Mouse (Mus musculus): Measurements from ENCODE around the gene Tpgs1.

Gene Tpgs1

DNA sequence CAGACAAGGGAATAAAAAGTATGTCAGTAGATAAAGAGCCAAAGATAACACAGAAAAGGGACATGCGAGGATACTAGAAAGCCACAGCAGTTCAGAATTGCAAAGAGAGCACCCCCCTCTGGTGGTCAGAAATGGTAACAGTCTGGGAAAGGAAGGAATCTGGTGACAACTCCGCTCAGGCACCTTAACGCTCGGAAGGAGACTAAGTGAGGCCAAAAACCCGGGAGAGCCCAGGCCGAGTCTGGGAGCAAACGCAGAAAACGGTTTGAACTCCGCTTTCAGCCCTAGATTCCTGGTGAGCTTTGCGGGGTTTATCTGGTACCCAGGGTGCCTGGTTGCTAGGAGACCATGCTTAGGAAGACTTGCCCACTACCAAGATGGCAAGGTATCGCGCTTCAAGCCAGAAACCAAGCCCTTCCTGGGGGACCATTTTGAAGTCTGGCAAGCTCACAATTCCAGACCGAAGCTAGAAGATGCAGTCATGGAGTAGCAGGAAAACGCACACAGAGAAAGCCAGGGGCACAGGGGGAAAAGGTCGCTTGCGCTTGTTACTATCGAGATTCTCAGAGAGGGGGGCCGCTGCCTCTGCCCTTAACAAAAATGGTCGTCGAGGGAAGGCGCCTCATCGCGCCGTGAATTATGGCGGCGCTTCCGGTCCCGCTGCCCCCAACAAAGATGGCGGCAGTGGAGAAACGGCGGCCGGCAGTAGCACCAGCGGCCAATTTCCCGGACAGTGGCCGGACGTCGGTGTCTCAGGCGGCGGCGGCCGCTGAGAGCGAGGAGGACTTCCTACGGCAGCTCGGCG lies at the start of gene Tpgs1:
Gene Tpgs1 (plus strand): TSS at position 599 of the 805 bp plus-strand sequence.
- DNase-seq: peak; percentile 86 to 89

DNA sequence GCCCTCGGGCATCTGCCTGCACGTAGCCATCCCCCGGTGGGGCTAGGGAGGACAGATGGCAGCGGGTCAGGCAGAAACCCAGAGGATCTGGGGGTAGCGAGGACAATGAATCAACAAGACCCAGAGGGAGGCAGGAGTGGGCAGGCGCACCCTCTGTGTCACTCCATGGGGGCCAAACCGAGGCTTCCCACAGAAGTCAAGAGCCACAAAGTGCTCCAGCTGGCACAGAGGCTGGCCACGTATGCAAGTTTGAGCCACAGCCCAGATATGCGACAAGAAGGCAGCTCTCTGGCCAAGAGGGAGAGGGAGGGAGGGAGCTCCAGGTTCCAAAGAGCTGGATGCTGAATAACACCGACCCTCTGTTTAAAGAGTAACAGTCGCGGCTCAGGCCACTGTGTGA lies 45.2 kb upstream of the Tpgs1 start:
- DNase-seq: no peak

DNA sequence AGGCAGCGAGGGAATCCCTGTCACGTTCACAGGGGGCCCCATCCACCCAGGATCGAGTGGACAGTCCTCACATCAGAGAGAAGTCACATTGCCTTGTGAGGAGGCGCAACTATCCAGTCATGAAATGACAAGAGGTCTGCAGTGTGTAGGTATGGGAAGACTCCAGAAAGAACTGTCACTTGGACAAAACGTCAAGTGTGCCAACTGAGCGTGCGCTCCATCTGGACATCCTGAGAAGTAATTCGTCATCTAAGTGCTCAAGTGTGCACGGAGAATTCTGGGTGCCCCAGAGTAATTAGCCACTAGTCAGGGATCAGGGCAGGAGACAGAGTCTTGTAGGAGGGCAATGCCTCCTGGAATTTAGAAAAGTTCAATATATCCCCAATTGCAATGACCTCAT lies 43.8 kb upstream of the Tpgs1 start:
- no peak for DNase-seq

DNA sequence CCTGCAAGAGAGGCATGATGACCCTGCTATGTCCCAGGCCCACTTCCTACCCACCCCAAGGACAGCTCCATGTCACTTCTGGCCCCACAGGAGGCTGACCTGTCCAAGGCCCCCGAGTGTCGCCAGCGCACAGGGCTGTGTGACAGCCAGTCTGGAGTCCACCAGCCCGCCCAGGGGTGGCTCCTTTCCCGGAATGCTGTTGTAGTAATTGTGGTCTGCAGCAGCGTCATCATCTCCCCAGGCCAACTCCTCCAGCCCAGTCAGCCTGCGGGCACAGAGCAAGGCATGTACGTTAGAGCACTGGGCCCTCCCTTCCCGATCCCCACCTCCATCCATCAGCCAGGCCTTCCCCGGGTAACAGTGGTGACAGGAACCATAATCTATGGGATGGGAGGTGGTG lies 43.0 kb upstream of the Tpgs1 start:
- DNase-seq: no peak

DNA sequence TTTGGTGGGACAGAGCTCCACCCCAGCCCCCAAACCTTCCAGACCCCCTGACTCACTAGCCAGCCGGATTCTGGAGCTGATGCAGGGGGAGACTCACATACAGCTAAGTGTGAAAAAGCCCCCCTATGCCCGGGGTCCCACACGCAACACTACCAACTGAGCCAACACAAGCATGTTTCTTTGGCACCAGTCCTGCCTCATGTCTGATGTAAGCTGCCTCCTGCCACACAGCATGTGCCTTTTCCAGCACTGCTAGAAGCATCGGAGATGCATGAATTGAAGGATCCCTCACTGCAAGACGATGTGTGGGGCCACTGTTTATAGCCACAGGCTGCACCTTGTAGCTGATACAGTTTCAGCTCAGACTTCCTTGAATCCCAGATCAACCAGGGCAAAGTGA lies 40.8 kb upstream of the Tpgs1 start:
- DNase-seq: no peak

DNA sequence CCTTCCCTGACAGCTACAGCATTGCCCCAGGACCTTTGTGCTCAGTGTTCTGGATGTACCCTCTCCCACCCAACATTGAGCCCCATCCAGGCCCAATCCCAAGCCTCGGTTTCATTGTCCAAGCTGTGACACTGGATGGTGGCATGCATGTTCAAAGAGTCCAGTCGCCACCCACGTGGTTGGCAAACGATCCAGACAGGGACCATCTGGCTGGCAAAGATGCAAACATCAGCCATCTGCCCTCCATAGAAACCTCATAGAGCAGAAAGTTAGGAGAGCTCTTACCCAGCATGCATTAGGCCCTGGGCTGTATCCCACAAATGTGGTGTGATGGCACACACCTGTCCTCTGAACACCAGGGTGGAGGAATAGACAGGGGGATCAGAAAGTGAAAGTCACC lies 37.7 kb upstream of the Tpgs1 start:
- DNase-seq: no peak

DNA sequence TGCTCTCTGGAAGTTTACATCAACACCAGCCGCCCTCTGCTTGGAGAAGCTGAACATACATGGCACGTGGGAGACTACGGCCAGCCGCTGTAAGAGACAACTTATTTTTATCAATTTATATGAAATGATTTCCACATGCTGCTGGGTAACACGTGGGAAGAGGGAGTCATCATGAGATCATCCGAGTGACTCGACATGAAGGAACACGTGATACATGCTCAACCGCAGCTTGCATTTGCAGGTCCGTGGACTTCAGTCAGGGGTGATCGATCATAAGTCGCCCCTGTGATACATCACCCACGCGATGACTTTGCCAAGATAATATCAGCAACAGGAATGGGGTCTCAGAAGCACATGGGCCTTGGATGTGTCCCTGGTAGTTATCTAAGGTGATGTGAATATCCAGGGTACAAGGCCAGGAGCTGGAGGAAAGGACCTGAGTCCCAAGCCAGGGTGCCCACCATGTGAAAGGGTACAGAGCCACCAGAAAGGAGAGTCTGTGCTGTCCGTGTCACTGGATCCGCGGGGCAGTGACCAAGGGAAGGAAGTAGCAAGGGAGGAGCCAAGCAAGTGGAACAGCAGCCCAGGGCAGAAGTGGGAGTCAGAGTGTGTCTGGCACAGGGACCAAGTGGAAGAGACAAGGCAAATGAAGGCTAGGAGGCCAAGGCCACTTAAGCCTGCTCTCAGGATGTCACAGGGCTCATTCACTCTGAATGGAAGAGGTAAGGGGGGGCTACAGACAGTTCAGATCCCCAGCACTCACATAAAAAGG lies 36.0 kb upstream of the Tpgs1 start:
- no peak for DNase-seq

DNA sequence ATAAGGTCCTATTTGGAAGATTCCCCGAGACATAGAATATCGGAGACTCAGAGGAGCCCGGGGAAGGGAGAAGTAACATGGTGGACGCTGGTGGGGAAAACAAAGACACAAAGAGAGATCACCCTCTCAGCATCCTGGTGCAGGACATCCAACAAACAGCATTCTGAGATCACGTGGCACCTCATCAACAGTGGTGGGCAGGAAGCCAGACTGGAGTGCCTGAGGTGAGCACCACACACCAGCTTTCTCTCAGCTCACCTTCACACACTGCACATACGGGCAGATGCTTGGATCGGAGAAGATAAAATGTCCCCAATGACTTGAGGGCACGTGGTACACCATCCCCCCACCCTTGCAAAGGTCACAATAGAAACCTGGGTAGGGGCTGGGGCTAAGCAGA lies 32.9 kb upstream of the Tpgs1 start:
- no peak for DNase-seq

DNA sequence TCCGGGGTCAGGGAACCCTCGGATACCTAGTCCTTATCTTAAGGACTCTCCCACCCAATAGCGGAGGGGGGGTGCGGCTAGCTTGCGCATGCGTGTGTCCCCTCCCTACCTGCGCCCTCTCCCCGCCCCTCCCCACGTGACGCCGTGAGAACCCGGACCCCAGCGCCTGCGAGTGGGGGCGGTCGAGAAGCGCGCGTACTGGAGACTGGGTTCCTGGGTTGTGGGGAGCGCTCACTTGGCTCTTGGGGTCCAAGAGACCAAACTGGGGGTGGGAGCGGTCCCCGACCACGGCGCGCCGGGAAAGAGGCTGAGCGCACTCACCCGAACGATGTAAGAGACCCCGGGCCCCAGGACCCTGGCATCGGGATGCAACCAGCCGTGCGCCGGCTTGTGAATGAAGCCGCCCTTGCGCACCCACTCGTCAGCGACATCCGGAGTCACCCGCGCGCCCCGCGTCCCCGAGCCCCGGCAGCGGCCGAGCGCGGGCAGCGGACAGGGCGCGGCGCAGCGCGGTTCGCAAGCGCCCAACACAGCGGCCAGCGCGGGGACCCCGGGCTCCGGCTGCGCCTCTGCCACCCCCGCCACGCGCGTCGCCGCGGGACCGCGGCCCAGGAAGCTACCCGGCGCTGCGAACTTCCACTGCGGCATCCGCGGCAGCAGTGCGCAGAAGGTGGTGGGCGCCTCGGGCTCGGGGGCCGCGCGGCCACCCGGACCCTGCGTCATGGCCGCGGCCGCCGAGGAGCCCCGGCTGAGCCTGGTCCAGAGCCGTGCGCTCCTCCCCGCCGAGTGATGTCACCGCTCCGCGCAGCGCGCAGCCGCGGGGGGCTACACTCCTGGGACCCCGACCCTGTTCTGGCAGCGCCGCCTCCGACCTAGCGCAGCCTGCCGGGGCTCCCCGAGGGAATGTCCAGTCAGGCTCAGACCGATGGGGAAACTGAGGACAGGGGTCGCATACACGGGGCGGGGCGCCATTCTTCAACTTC lies 31.8 kb upstream of the Tpgs1 start, which contains the start of gene Shc2:
Gene Shc2 (minus strand): TSS at position 791 of the 983 bp plus-strand sequence.
- DNase-seq: no peak

DNA sequence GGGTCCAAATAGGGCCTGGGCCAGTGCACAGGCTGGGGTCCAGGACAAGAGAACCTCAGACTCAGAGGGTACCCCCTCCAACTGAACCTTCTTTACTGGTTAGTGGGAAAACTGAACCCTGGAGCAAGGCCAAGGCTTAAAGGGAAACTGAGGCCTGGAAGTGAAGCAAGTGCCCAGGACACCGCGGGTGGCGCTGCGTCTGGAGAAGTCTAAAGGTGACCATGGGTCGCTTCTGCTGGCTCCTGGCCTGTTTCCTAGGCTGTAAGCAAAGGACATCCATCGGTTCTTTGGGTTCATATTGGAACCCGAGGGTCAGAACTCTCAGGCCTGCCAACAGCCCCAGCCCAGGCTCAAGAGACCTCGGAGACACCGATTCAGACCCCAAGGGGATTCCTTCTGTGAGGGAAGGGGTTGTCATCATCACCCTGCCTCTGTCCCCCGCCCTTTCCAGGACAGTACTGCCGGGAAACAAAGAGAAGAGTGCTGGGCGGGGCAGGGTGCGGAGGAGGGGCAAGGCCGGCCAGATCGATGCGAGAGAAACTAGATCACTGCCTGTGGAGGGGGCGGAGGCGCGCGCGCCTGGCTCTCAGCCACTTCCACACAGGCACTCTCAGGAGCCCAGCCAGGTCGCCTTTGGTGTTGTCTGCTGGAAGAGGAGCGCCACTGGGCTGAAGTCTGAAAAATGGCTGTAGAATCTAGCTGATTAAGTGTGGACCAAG lies 30.5 kb upstream of the Tpgs1 start:
- peak in 1 of 2 experiments; percentile 15 for DNase-seq

DNA sequence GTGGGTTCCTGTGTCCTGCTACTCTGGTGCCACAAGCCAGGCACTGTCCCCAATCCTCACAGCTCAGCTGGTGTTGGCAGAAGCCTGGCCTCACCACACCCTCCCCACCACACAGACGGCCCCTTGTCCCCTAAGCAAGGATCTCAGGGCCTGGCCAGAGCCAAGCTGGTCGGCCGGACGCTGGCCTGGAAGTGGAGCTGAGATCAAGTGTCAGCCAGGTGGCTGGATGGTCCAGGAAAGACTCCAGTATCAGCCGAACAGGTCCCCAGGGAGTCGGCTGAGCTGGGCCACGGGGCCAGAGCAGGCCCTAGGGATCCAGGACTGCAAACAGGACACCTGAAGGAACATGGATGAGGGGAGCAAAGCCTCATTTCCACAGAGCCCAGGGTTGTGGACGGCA lies 23.5 kb upstream of the Tpgs1 start, which contains the start of gene Odf3l2:
Gene Odf3l2 (minus strand): TSS at position 28 of the 400 bp plus-strand sequence.
- DNase-seq: no peak

DNA sequence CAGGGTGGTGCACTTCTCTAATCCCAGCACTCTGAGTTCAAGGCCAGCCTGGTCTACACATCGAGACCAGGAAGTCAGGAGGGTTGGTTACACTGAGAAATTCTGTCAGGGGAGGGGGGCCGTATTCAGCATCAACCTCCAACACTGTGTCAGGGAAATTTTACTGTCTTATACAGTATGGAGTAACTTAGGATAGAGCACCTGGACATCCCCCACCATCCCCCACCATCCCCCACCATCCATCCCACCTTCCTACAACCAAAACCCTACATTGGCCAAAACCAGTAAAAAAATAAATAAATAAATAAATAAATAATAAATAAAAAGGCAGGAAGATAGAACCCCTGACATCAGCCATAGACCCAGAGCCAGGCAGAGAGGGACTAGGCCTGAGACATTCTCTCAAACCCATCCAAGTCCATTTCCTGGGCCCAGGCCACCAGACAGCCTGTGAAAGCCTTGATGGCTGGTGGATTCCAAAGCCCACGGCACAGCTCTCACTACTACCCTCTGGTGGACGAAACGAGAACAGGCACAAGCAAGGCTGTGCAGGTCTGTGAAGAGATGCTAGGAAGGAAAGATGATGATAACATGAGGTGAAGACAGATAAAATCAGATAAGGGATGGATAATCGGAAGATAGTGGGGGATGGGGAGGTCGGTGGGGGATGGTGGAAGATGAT lies 20.0 kb upstream of the Tpgs1 start:
- DNase-seq: peak; percentile 49 to 58

DNA sequence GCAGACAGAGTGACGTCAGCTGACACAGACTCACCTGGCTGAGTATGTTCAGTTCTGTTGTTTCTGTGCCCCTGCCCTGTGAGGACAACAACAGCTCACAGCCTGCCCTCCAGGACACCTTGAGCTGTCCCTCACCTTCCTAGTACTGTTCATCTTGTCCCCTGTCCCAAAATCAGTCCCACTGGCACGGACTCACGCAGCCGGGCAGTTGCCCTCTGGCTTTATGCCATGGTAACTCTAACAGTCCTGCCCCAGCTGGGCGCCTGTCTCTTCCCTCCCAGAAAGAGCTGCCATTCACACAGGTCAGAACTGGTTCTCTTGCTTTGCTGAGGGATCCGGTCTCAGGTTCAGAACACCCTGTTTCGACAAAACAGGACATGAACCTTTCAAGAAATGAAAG lies 16.4 kb upstream of the Tpgs1 start:
- no peak for DNase-seq

DNA sequence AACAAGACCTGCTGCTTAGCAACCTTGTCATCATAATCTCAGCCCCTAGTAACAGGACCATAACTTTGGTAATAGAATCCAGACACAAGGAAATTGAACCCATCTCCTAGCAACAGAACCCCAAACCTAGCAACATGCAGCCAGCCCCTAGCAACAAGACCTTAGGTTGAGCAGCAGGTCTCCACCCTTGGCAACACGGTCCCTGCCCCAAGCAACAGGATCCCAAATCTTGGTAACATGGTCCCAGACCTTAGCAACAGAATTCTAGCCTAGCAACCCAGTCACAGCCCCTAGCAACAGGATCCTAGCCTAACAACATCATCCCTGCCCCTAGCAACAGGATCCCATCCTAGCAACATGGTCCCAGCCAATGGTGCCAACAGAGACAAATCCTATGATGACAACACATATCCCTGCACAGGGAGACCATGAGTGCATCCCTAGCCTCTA lies 14.2 kb upstream of the Tpgs1 start:
- no peak for DNase-seq

DNA sequence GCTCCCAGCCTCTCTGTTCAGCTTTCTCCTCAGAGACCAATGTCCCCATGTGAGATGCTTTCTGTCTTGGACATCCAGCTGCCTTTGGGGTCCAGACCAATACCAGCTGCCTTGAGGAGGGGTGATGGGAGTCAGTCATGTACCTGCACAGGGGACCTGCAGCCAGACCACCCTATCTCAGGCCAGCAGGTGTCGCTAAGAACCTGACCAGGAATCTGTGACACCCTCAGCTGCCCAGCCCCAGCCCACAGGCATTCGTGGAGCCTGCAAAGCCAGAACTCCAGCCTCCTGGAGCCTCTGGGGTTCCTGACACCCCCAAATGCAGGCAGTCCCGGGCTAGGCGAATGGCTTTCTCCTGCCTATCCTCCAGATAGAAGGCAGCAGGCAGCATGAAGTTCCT lies 10.3 kb upstream of the Tpgs1 start:
- DNase-seq: no peak

DNA sequence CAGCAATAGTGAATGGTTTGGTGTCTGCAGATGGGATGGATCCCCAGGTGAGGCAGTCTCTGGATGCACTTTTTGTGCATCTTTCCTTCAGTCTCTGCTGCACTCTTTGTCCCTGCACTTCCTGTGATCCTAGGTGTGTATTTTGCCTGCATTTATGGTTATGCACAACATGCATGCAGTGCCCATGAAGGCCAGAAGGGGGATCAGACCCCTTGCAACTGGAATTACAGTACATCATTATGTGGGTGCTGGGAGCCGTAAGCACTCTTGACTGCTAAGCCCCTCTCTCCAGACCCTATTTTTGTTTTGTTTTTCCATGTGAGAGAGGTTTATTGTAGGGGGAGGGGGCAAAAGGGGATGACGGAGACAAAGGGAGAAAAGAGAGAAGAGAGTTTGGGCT lies 8.9 kb upstream of the Tpgs1 start:
- DNase-seq: no peak

DNA sequence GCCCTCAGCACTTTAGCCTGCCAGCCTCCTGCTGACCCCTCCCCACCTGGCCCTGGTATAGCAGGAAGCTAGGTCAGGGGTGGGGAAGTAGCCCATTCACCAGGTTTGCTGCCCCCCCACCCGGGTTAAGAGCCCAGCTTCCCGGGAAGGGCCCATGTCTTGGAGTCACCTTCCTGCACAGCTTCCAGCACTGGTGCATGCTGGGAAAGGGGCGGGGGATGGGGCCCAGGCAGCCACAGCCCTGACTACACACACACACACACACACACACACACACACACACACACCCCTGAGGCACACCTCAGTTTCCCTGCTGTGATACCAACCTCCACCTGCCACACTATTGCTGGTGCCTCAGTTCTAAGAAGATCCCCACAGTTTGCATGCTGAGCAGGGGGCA lies 7.3 kb upstream of the Tpgs1 start:
- no peak for DNase-seq

DNA sequence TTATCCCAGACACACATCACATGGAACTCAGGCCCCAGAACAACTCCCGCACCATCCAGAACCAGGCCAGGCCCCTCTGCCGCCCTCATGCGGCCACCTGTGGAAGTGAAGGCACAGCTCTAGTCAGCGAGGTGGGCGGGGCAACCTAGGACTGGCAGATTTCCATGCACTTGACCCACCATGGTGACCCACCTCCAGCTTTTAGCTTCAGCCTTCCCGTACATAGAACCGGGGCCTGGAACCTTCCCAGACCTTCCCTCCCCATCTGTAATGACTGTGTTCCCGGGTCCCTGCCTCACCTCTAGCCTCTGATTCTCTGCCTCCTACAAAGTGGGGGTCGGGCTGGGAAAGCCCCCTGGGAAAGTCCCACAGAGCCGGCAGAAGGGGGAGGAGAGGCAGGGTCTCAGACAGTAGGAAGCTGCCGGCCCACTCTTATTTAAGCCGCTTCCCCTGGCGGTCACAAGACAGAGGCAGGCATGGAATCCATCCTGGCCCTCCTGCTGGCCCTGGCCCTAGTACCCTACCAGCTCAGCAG lies 5.0 kb upstream of the Tpgs1 start, which contains the start of gene Madcam1:
Gene Madcam1 (plus strand): TSS at position 429 of the 535 bp plus-strand sequence.
- DNase-seq: peak; percentile 50 to 66

DNA sequence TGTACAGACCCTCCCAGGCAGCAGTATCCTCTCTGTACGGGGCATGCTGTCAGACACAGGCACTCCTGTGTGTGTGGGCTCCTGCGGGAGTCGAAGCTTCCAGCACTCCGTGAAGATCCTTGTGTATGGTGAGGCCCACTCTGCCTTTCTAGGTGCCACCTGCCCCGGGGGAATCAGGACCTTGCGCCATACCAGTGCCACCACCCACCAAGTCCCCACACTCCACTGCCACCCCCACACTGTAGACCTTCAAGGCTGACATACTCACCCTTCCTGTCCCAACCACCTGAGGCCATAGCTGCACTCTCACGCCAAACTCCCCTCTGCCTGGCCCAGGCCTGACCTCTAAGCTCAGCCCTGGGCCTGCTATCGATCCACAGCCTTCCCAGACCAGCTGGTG lies 4.1 kb upstream of the Tpgs1 start:
- no peak for DNase-seq

DNA sequence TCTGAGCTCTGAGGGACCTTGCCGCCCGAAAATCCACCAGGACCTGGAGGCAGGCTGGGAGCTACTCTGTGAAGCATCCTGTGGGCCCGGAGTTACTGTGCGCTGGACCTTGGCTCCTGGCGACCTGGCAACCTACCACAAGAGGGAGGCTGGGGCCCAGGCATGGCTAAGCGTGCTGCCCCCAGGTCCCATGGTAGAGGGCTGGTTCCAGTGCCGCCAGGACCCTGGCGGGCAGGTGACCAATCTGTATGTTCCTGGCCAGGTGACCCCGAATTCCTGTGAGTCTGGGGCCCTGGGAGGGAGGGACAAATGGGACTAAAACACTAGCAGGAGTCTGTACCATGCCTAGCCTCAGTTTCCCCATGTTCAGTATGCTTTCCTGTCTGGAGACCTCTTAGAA lies 2.7 kb upstream of the Tpgs1 start:
- no peak for DNase-seq

DNA sequence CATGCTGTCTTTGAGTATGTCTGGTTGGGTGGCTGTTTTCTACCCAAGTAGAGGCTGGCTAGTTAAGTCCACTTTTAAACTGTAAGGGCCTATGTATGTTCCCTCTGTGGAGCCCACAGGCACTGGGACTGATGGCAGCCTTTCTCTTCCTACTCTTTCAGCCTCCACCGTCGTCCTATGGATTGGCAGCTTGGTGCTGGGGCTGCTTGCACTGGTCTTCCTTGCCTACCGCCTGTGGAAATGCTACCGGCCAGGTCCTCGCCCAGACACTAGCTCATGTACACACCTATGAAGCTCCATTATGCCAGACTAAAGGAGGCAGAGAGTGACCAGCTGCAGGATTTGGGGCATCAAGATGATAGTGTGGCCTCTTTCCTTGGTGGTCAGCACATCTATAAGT lies 1.1 kb upstream of the Tpgs1 start:
- no peak for DNase-seq

Data from lung, adult 18-20 months (tissue).